Mouse (Mus musculus) liver, embryonic 15.5 days (tissue): ENCODE results near the gene Immp2l. TPM values are rescaled to one million over a fixed set of nuclear protein-coding genes. Genes with fewer than 3 reads are reported as not detected.

Experiments
- ATAC-seq: fragments of 200-750 bp; cut with Nextera tagmentation; 2 replicates; pipeline ENCODE4 v1.8.0; 2017; ENCODE audit warnings: moderate number of reproducible peaks, mild to moderate bottlenecking, moderate library complexity; ENCODE audit not compliant: insufficient read depth
- H3K27ac ChIP-seq: fragments of 300-500 bp; sonication (generic); replicated peaks from 2 replicates; pipeline ENCODE4 v1.5.1; 2015; ENCODE audit warnings: mild to moderate bottlenecking, inconsistent platforms
- H3K27me3 ChIP-seq: fragments of 300-500 bp; sonication (generic); 2 replicates; pipeline ENCODE4 v1.6.1; 2015; ENCODE audit warnings: mild to moderate bottlenecking, inconsistent platforms
- H3K36me3 ChIP-seq: fragments of 300-500 bp; sonication (generic); replicated peaks from 2 replicates; pipeline ENCODE4 v1.6.1; 2015; ENCODE audit warnings: moderate library complexity, mild to moderate bottlenecking, inconsistent platforms
- H3K4me1 ChIP-seq: fragments of 300-500 bp; sonication (generic); replicated peaks from 2 replicates; pipeline ENCODE4 v1.6.1; 2015; ENCODE audit warnings: inconsistent platforms
- H3K4me2 ChIP-seq: fragments of 300-500 bp; sonication (generic); 2 replicates; pipeline ENCODE4 v1.6.1; 2015; ENCODE audit warnings: moderate library complexity, mild to moderate bottlenecking, inconsistent platforms
- H3K4me3 ChIP-seq: fragments of 300-500 bp; sonication (generic); replicated peaks from 2 replicates; pipeline ENCODE4 v1.5.1; 2015; ENCODE audit warnings: mild to moderate bottlenecking, inconsistent platforms
- H3K9ac ChIP-seq: fragments of 300-500 bp; sonication (generic); 2 replicates; pipeline ENCODE4 v1.6.1; 2015; ENCODE audit warnings: moderate library complexity, mild to moderate bottlenecking, inconsistent platforms
- H3K9me3 ChIP-seq: fragments of 300-500 bp; sonication (generic); replicated peaks from 2 replicates; pipeline ENCODE4 v1.6.1; 2016; ENCODE audit warnings: inconsistent platforms
- WGBS: fragments of 180-500 bp; shearing (Covaris S2); methylation state at CpG from one replicate; pipeline ENCODE4 v1.1.7; 2015; ENCODE audit warnings: mixed read lengths; ENCODE audit not compliant: insufficient replicate concordance; 5-methylcytosine and 5-hydroxymethylcytosine counted together
- polyA plus RNA-seq: library from polyadenylated mRNA; unstranded; fragments of >200 nt; fragmentation: Nextera tagmentation; extraction: Ambion mirVana; gene quantifications from 2 replicates; pipeline ENCODE4 v1.2.1, GENCODE M21; 2015

Immp2l gene
- polyA plus RNA-seq, 1 experiment from 2014 or later = 9.4 TPM

DNA sequence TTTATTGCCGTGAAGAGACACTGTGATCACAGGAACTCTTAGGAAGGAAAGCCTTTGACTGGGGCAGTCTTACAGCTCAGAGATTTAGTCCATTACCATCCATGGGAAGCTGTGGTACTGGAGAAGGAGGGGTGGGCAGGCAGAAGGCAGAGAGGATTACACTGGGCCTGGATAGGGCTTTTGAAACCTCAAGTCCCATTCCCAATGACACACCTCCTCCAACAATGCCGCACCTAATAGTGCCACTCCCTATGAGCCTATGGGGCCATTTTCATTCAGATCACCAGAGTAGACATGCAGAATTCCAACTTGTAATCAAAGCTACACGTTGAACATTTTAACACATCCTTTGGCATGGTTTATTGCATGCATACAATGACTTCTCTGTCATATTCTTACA lies 29.0 kb downstream of the Immp2l start:
- Histone ChIP-seq H3K4me1 (peaks cover 4% of the 10 kb centered on the region), H3K27me3 (no peaks in the 10 kb centered on the region), H3K36me3 (no peaks in the 10 kb centered on the region), H3K4me3 (no peak overlapping the region), H3K4me2 (no peak overlapping the region), H3K9me3 (no peaks in the 10 kb centered on the region), H3K27ac (no peak overlapping the region), H3K9ac (no peak overlapping the region)
- no peak for ATAC-seq
- WGBS = 68% methylated on average over 3 of the region's 3 CpGs

DNA sequence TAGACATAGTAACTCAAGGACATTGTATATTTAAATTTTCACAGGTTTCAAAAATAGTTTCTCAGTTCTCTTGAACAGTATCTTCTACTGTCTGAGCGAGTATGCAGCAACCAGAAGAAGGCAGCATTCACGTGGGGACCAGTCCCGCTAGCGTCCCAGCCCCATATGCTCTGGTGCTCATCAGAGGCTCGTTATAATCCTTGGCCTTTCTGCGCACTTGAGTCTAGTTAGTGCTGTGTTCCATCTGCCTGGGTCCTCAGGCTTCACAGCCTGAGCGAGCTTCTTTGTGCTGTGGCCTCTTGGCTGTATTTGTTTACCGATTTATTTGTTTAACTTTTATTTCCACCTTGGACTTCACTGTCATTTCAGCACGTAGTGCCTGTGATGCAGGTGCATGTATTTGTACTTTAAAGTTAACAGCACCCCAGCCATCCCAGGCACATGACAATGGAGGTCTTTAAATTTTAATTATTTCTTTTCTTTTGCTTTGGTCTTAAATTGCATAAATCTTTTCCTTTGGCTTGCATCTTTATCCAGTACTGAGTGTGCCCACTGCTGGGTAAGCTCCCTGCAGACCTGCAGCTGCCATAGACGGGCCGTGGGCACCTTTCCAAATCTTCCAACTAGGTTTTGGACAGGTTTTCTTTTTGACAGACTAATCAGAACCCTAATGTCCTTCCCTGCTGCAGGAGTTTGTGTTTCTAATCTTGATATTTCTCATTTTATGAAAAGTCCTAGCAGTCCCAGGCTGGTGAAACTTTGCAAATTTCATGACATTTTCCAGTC lies 30.3 kb downstream of the Immp2l start:
- 76% methylated on average over 11 of the region's 11 CpGs for WGBS

DNA sequence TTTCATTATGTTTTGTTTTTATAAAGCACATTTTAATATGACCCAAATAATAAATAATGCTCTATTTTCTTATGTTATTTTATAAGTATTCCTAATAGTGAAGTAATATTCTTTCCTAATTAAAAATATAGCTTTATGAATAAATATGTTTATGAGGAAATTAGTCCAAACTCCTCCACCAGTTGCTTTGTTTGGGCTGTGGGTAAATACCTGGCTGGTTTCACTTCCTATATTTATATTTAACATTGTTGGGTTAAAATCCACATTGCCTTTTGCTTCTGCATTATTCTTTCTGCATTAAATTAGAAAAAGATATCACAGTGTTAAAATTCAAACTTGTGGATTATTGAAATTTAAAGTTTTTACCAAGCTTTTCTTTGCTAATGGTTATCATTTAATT lies 32.1 kb downstream of the Immp2l start:
- Histone ChIP-seq H3K4me2 (no peak overlapping the region), H3K27ac (no peak overlapping the region), H3K27me3 (no peaks in the 10 kb centered on the region), H3K4me1 (peaks cover under 1% of the 10 kb centered on the region), H3K36me3 (no peaks in the 10 kb centered on the region), H3K9me3 (no peaks in the 10 kb centered on the region), H3K9ac (no peak overlapping the region), H3K4me3 (no peak overlapping the region)
- ATAC-seq = no peak

More for the DNA sequence above, 30.3 kb downstream of the Immp2l start:
- Histone ChIP-seq H3K9ac (no peak overlapping the region), H3K27me3 (no peaks in the 10 kb centered on the region), H3K27ac (no peak overlapping the region), H3K4me1 (peaks cover 4% of the 10 kb centered on the region), H3K4me3 (no peak overlapping the region), H3K9me3 (no peaks in the 10 kb centered on the region), H3K36me3 (no peaks in the 10 kb centered on the region), H3K4me2 (no peak overlapping the region)
- ATAC-seq = no peak

DNA sequence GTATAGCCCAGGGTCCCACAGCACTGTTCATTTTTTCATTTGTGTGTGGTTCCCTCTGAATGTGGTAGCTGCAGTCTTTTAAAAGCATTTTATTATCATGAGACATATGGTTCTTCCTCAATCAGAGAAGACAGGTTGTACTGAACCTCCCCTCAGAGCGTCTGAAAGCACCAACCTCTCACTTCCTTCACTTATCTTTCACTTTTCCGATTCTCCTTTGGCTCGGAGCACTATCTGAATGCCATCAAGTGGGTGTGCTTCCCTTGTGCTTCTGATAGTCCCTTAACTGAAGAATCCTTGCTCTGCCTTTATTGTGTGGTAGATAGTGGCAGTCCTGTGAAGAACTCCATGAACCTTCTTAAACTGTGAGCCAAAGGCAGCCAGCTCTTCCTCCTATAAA lies 39.4 kb downstream of the Immp2l start:
- Histone ChIP-seq H3K4me1 (peaks cover 8% of the 10 kb centered on the region), H3K27ac (no peak overlapping the region), H3K4me2 (no peak overlapping the region), H3K4me3 (no peak overlapping the region), H3K9me3 (no peaks in the 10 kb centered on the region), H3K9ac (no peak overlapping the region), H3K27me3 (no peaks in the 10 kb centered on the region), H3K36me3 (no peaks in the 10 kb centered on the region)
- WGBS = 11% methylated on average over 3 of the region's 3 CpGs
- ATAC-seq = no peak

DNA sequence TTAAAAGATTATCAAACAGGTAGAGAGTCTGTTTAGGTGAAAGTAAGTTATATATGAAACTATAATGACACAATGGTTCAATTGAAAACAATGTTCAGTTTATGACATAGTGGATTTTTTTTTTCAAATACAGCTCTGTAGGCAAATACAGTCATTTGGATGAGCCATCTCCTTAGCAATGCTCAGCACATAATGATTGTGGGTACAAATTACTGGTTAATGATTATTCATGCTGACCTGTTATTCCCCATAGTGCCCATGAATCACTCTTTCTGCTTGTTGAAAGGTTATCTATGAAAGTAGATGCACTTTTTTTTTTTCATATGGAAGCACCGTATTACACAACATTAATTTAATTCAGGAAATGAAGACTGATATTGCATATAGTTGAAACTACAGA lies 58.0 kb downstream of the Immp2l start:
- H3K9ac ChIP-seq = no peak overlapping the region
- H3K27ac ChIP-seq = no peak overlapping the region
- no peaks in the 10 kb centered on the region for H3K36me3 ChIP-seq
- no peak overlapping the region for H3K4me3 ChIP-seq
- WGBS = 93% methylated on average over 1 of the region's 1 CpGs
- H3K27me3 ChIP-seq = no peaks in the 10 kb centered on the region
- no peak overlapping the region for H3K4me2 ChIP-seq
- H3K4me1 ChIP-seq = peaks cover 14% of the 10 kb centered on the region
- no peaks in the 10 kb centered on the region for H3K9me3 ChIP-seq
- ATAC-seq = no peak

DNA sequence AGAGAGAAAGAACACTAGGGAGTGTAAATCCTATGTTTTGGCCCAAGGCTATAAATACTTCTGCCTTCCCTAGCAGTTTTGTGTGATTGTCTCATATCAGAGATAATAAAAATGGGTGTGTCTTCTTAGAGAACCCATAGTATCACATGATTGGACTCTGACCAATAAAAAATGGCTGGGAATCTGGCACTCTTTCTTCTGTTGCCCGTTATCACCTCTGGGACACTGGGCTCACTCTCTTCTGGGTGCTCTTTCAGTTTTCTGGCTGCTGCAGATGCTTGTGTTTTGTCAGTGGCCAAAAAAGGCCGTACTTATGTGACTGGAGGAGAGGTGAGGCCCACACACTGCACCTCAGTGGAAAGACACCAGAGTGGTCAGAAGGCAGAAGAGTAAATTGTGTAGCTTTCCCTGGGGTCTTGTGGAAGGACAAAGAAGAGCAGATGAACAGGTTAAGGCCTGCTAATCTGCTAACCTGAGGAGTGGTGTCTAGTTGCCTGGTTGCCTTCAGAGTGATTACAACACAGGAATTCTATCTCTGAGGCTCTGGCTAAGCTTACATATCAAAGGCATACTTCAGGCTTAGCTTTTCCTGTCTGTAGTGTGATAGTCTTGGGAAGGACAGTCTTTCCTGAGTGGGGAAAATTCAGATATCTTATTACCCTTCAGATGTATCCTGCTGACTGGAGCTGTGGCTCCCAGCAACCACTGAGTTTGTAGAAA lies 60.6 kb downstream of the Immp2l start:
- Histone ChIP-seq H3K27ac (peak overlapping the region; percentile 67), H3K9me3 (no peaks in the 10 kb centered on the region), H3K27me3 (no peaks in the 10 kb centered on the region), H3K4me1 (peaks cover 14% of the 10 kb centered on the region), H3K36me3 (no peaks in the 10 kb centered on the region), H3K4me3 (no peak overlapping the region), H3K4me2 (peak overlapping the region; percentile 35), H3K9ac (no peak overlapping the region; the same call in 1 of the 2 replicates)
- WGBS = 27% methylated on average over 2 of the region's 2 CpGs
- ATAC-seq = peak; percentile 79

DNA sequence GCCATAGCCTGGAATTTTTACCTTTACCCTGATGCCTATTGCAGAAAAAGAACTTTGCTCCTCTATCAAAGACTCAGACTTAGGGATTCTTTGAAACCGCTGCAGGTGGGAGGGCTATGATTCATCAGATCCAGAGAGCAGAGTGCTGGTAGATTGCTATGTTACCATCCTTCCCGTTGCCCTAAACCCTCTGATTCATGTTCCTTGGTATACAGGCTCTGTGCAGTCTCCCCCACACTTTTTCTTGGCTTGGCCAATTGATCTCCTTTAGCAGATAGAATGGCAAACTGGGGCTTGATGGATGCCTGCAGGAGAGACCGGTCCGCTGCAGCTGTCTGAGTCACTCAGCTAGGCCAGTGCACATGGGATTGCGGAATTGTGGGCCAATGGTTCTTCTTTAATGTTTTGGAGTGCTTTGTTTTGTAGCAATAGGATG lies 66.1 kb downstream of the Immp2l start:
- H3K4me1 ChIP-seq = peaks cover 2% of the 10 kb centered on the region
- 74% methylated on average over 5 of the region's 5 CpGs for WGBS
- ATAC-seq = no peak
- no peaks in the 10 kb centered on the region for H3K36me3 ChIP-seq
- no peak overlapping the region for H3K9ac ChIP-seq
- H3K27ac ChIP-seq = no peak overlapping the region
- H3K27me3 ChIP-seq = no peaks in the 10 kb centered on the region
- H3K4me2 ChIP-seq = no peak overlapping the region
- no peak overlapping the region for H3K4me3 ChIP-seq
- no peaks in the 10 kb centered on the region for H3K9me3 ChIP-seq

DNA sequence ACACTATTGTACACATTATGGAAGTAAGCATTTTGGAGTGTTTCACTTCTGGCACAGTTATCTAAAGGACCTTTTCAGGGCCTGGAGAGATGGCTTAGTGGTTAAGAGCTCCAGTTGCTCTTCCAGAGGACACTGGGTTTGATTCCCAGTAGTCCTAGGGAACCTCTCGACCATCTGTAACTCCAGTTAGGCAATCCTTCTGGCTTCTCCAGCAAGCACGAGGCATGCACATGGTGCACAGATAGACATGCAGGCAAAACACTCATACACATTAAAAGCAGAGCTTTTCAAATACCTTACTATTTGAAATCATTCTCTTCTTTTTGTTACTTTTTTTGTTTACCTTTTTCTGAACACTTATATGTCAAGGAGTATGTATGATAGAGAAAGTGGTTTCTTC lies 66.9 kb downstream of the Immp2l start:
- no peaks in the 10 kb centered on the region for H3K36me3 ChIP-seq
- H3K4me3 ChIP-seq = no peak overlapping the region
- H3K4me2 ChIP-seq = no peak overlapping the region
- no peaks in the 10 kb centered on the region for H3K27me3 ChIP-seq
- no peak for ATAC-seq
- H3K4me1 ChIP-seq = no peaks in the 10 kb centered on the region
- no peak overlapping the region for H3K9ac ChIP-seq
- WGBS = 62% methylated on average over 2 of the region's 2 CpGs
- H3K27ac ChIP-seq = no peak overlapping the region
- H3K9me3 ChIP-seq = no peaks in the 10 kb centered on the region

DNA sequence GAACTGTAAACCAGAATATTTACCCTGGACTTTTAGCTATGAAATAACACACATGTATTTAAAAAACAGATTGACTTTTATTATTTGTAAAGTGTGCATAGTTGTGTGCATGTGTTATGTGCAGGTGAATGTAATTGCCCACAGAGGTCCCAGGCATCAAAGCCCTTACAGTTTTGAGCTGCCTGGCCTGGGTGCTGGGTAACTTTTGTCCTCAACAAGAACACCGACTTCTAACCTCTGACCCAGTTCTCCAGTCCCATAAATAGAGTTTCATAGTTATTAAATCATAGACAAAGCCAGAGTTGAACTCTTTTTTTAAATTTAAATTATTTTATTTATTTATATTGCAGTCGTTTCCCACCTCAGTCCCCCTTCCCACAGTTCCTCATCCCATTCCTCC lies 67.4 kb downstream of the Immp2l start:
- no peaks in the 10 kb centered on the region for H3K36me3 ChIP-seq
- no peak for ATAC-seq
- H3K4me3 ChIP-seq = no peak overlapping the region
- H3K27ac ChIP-seq = no peak overlapping the region
- H3K4me2 ChIP-seq = no peak overlapping the region
- WGBS = 50% methylated on average over 2 of the region's 2 CpGs
- no peaks in the 10 kb centered on the region for H3K27me3 ChIP-seq
- H3K9me3 ChIP-seq = no peaks in the 10 kb centered on the region
- no peak overlapping the region for H3K9ac ChIP-seq
- 0 out of 2 replicates have a peak, but pooled peaks cover 4% of the 10 kb centered on the region for H3K4me1 ChIP-seq

DNA sequence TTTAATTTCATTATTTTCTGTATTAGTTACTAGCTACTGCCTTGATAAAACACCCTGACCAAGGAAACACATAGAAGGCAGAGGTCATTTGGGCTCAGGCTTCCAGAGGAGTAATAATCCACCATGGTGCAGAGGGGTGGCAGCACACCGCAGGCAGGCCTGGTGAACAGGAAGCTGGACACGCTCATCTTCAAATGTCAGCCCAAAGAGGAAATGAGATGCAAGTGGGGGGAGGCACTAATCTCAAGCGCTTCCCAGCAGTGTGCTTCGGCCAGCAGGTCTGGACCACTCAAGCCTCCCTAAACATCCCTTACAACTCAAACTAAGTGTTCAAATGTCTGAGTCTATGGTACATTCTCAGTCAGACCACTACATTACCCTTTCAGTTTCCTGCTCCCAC lies 72.2 kb downstream of the Immp2l start:
- Histone ChIP-seq H3K27me3 (no peaks in the 10 kb centered on the region), H3K9me3 (no peaks in the 10 kb centered on the region), H3K4me1 (0 out of 2 replicates have a peak, but pooled peaks cover 4% of the 10 kb centered on the region), H3K9ac (no peak overlapping the region), H3K27ac (no peak overlapping the region), H3K4me3 (no peak overlapping the region), H3K4me2 (no peak overlapping the region), H3K36me3 (no peaks in the 10 kb centered on the region)
- 21% methylated on average over 4 of the region's 4 CpGs for WGBS
- no peak; the same call in 1 of the 2 replicates for ATAC-seq

DNA sequence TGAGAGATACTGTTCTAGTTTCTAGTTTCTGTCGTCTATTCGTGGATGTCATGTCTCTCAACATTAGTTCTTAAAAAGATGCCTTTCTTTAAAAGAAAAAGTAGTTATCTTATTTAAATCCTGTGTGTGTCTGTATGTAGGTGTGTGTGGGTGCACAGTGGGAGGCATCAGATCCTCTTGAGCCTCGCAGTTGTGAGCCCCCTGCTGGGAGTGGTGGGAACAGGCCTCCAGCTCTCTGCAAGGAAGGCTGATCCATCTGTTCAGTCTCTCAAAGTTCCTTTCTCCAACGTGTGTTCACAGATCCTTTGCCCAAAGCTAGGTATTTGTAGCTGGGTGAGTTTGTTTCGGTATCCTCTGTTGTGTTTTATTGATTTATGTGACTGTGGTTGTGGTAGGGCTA lies 73.5 kb downstream of the Immp2l start:
- no peak overlapping the region for H3K4me3 ChIP-seq
- 35% methylated on average over 5 of the region's 5 CpGs for WGBS
- ATAC-seq = peak; percentile 73; the same call in 1 of the 2 replicates

More for the DNA sequence above, 73.5 kb downstream of the Immp2l start:
- Histone ChIP-seq H3K36me3 (no peaks in the 10 kb centered on the region), H3K4me2 (no peak overlapping the region), H3K9ac (no peak overlapping the region), H3K4me1 (0 out of 2 replicates have a peak, but pooled peaks cover 4% of the 10 kb centered on the region), H3K27ac (no peak overlapping the region), H3K27me3 (no peaks in the 10 kb centered on the region), H3K9me3 (no peaks in the 10 kb centered on the region)
